Mouse (Mus musculus) heart, embryonic 13.5 days (tissue): ENCODE measurements around the gene Ifna4. TPM values are rescaled to one million over a fixed set of nuclear protein-coding genes. Genes with fewer than 3 reads are reported as not detected.
A peak's percentile ranks its signal among the peaks of the same experiment; 100 is the strongest.
"Not testable (repeated sequence)": the region's sequence is repeated elsewhere in the genome, so short reads cannot be mapped to it uniquely, and the experiment has no call there.

Source experiments
- ATAC-seq: fragments of 200-750 bp; cut with Nextera tagmentation; 2 replicates; pipeline ENCODE4 v1.8.0; 2017; ENCODE audit warnings: moderate TSS enrichment; ENCODE audit not compliant: insufficient number of reproducible peaks, low FRiP score, low TSS enrichment; ENCODE audit errors: extremely low read depth
- H3K27ac ChIP-seq: fragments of 300-500 bp; sonication (generic); replicated peaks from 2 replicates; pipeline ENCODE4 v1.5.1; 2015; ENCODE audit warnings: moderate library complexity, mild to moderate bottlenecking, inconsistent platforms
- H3K27me3 ChIP-seq: fragments of 300-500 bp; sonication (generic); replicated peaks from 2 replicates; pipeline ENCODE4 v1.6.1; 2015; ENCODE audit warnings: mild to moderate bottlenecking, inconsistent platforms
- H3K36me3 ChIP-seq: fragments of 300-500 bp; sonication (generic); 2 replicates; pipeline ENCODE4 v1.6.1; 2015; ENCODE audit warnings: mild to moderate bottlenecking, inconsistent platforms
- H3K4me1 ChIP-seq: fragments of 300-500 bp; sonication (generic); 2 replicates; pipeline ENCODE4 v1.6.1; 2015; ENCODE audit warnings: inconsistent platforms
- H3K4me2 ChIP-seq: fragments of 300-500 bp; sonication (generic); 2 replicates; pipeline ENCODE4 v1.6.1; 2015; ENCODE audit warnings: inconsistent platforms, mild to moderate bottlenecking, moderate library complexity
- H3K4me3 ChIP-seq: fragments of 300-500 bp; sonication (generic); 2 replicates; pipeline ENCODE4 v1.5.1; 2015; ENCODE audit warnings: moderate library complexity, mild to moderate bottlenecking, inconsistent platforms
- H3K9ac ChIP-seq: fragments of 300-500 bp; sonication (generic); 2 replicates; pipeline ENCODE4 v1.6.1; 2015; ENCODE audit warnings: inconsistent platforms, mild to moderate bottlenecking, moderate library complexity
- H3K9me3 ChIP-seq: fragments of 300-500 bp; sonication (generic); 2 replicates; pipeline ENCODE4 v1.6.1; 2016; ENCODE audit warnings: inconsistent platforms
- WGBS: fragments of 180-500 bp; shearing (Covaris S2); methylation state at CpG from one replicate; pipeline ENCODE4 v1.1.7; 2015; ENCODE audit warnings: mixed read lengths; 5-methylcytosine and 5-hydroxymethylcytosine counted together
- polyA plus RNA-seq: library from polyadenylated mRNA; unstranded; fragments of >200 nt; fragmentation: Nextera tagmentation; extraction: Ambion mirVana; gene quantifications from 2 replicates; pipeline ENCODE4 v1.2.1, GENCODE M21; 2015

Gene Ifna4
- polyA plus RNA-seq: not detected in 2 replicates

- Histone ChIP-seq H3K4me3 (no peak within 1 kb of the TSS), H3K4me1 (no peaks in the 10 kb centered on the region), H3K4me2 (no peak within 1 kb of the TSS), H3K27me3 (peaks cover 7% of the 10 kb centered on the region; the same call in 1 of the 2 replicates), H3K9me3 (no peaks in the 10 kb centered on the region), H3K27ac (no peak within 1 kb of the TSS), H3K36me3 (no peaks in the 10 kb centered on the region), H3K9ac (no peak within 1 kb of the TSS)
- no peak for ATAC-seq
- WGBS: 65% methylated on average over 2 of the region's 2 CpGs
Measured at GRCm38 (mm10) chr4:88841438-88841911, at the start of gene Ifna4. Ifna4 (plus strand) TSS chr4:88841861.

- not testable (repeated sequence) for H3K27ac ChIP-seq, H3K4me3 ChIP-seq, H3K4me1 ChIP-seq, H3K4me2 ChIP-seq, H3K27me3 ChIP-seq, H3K9ac ChIP-seq, H3K36me3 ChIP-seq, ATAC-seq, H3K9me3 ChIP-seq
- 2% methylated on average over 13 of the region's 52 CpGs for WGBS
Measured at GRCm38 (mm10) chr4:88793936-88794675, 47.6 kb upstream of the Ifna4 start, which contains the start of gene Gm13275. Gm13275 (plus strand) TSS chr4:88794487.

GRCm38 (mm10) chr4:88797097-88797496 lies 44.6 kb upstream of the Ifna4 start, which contains the start of gene Gm13279:
Gm13279 (plus strand) TSS chr4:88797397.
- not testable (repeated sequence) for H3K4me1 ChIP-seq, H3K9ac ChIP-seq, H3K9me3 ChIP-seq, ATAC-seq, H3K36me3 ChIP-seq, H3K4me3 ChIP-seq, H3K27ac ChIP-seq, H3K27me3 ChIP-seq, H3K4me2 ChIP-seq
- whole genome bisulfite sequencing: no CpG with 5 or more reads among the region's 28 CpGs

GRCm38 (mm10) chr4:88799365-88799764 lies 42.3 kb upstream of the Ifna4 start, which contains the start of gene Gm13285:
Gm13285 (plus strand) TSS chr4:88799665.
- H3K4me1 ChIP-seq, H3K4me2 ChIP-seq, H3K9me3 ChIP-seq, H3K9ac ChIP-seq, H3K27me3 ChIP-seq, ATAC-seq, H3K4me3 ChIP-seq, H3K27ac ChIP-seq, H3K36me3 ChIP-seq: not testable (repeated sequence)
- WGBS: 19% methylated on average over 5 of the region's 7 CpGs

GRCm38 (mm10) chr4:88802954-88803353 lies 38.7 kb upstream of the Ifna4 start, which contains the start of gene Gm13287:
Gm13287 (plus strand) TSS chr4:88803254.
- not testable (repeated sequence) for ATAC-seq, H3K4me3 ChIP-seq, H3K9me3 ChIP-seq, H3K4me1 ChIP-seq, H3K9ac ChIP-seq, H3K36me3 ChIP-seq, H3K27ac ChIP-seq
- Histone ChIP-seq H3K4me2 (peak within 1 kb of the TSS; percentile 49), H3K27me3 (peaks cover 10% of the 10 kb centered on the region)
- WGBS: no CpG with 5 or more reads among the region's 29 CpGs

GRCm38 (mm10) chr4:88805231-88805630 lies 36.4 kb upstream of the Ifna4 start, which contains the start of gene Gm13288:
Gm13288 (plus strand) TSS chr4:88805531.
- Histone ChIP-seq H3K4me3 (peak within 1 kb of the TSS; percentile 30), H3K4me2 (0 out of 2 replicates have a peak within 1 kb of the TSS, but pooled peaks have one; percentile 36)
- not testable (repeated sequence) for H3K9ac ChIP-seq

GRCm38 (mm10) chr4:88805761-88806160 lies 35.9 kb upstream of the Ifna4 start:
- peaks cover 15% of the 10 kb centered on the region for H3K27me3 ChIP-seq
- 0% methylated on average over 14 of the region's 34 CpGs for WGBS
- ATAC-seq, H3K27ac ChIP-seq, H3K36me3 ChIP-seq, H3K9ac ChIP-seq, H3K4me1 ChIP-seq, H3K9me3 ChIP-seq: not testable (repeated sequence)
- H3K4me3 ChIP-seq: peak overlapping the region; percentile 30
- 0 out of 2 replicates have a peak overlapping the region, but pooled peaks have one; percentile 36 for H3K4me2 ChIP-seq

More at GRCm38 (mm10) chr4:88805231-88805630, 36.4 kb upstream of the Ifna4 start, which contains the start of gene Gm13288:
- H3K27ac ChIP-seq, H3K9me3 ChIP-seq, H3K36me3 ChIP-seq, ATAC-seq, H3K4me1 ChIP-seq: not testable (repeated sequence)
- peaks cover 15% of the 10 kb centered on the region for H3K27me3 ChIP-seq
- WGBS: no CpG with 5 or more reads among the region's 8 CpGs

- WGBS: 46% methylated on average over 3 of the region's 3 CpGs
- no peak for ATAC-seq
Measured at GRCm38 (mm10) chr4:88815928-88816327, 25.7 kb upstream of the Ifna4 start, which contains the start of gene Ifna7. Ifna7 (plus strand) TSS chr4:88816228.

GRCm38 (mm10) chr4:88819659-88820058 lies 22.0 kb upstream of the Ifna4 start, which contains the start of gene Ifna11:
Ifna11 (plus strand) TSS chr4:88819959.
- no peak for ATAC-seq
- H3K9me3 ChIP-seq: no peaks in the 10 kb centered on the region
- H3K36me3 ChIP-seq: no peaks in the 10 kb centered on the region
- no peak within 1 kb of the TSS for H3K4me2 ChIP-seq
- no peak within 1 kb of the TSS for H3K9ac ChIP-seq
- no peak within 1 kb of the TSS for H3K27ac ChIP-seq
- H3K27me3 ChIP-seq: peaks cover 4% of the 10 kb centered on the region; the same call in 1 of the 2 replicates
- no peaks in the 10 kb centered on the region for H3K4me1 ChIP-seq
- WGBS: 66% methylated on average over 1 of the region's 1 CpGs
- no peak within 1 kb of the TSS for H3K4me3 ChIP-seq

More at GRCm38 (mm10) chr4:88815928-88816327, 25.7 kb upstream of the Ifna4 start, which contains the start of gene Ifna7:
- Histone ChIP-seq H3K4me2 (no peak within 1 kb of the TSS), H3K4me3 (no peak within 1 kb of the TSS), H3K9me3 (no peaks in the 10 kb centered on the region), H3K9ac (no peak within 1 kb of the TSS), H3K36me3 (no peaks in the 10 kb centered on the region), H3K27ac (no peak within 1 kb of the TSS), H3K4me1 (no peaks in the 10 kb centered on the region), H3K27me3 (peaks cover 4% of the 10 kb centered on the region; the same call in 1 of the 2 replicates)

GRCm38 (mm10) chr4:88822995-88823394 lies 18.7 kb upstream of the Ifna4 start:
- Histone ChIP-seq H3K27ac (no peak overlapping the region), H3K9me3 (no peaks in the 10 kb centered on the region), H3K27me3 (no peaks in the 10 kb centered on the region; the same call in 1 of the 2 replicates), H3K4me3 (no peak overlapping the region), H3K9ac (no peak overlapping the region), H3K4me1 (no peaks in the 10 kb centered on the region), H3K36me3 (no peaks in the 10 kb centered on the region), H3K4me2 (no peak overlapping the region)
- WGBS: 23% methylated on average over 4 of the region's 4 CpGs
- ATAC-seq: no peak

- H3K4me2 ChIP-seq, H3K4me1 ChIP-seq, H3K27me3 ChIP-seq, H3K36me3 ChIP-seq, ATAC-seq, H3K27ac ChIP-seq, H3K9me3 ChIP-seq, H3K4me3 ChIP-seq, H3K9ac ChIP-seq: not testable (repeated sequence)
Measured at GRCm38 (mm10) chr4:88827116-88827515, 14.5 kb upstream of the Ifna4 start, which contains the start of gene Ifna6. Ifna6 (plus strand) TSS chr4:88827416.
